Mouse (Mus musculus) kidney, embryonic 16.5 days (tissue): ENCODE data around the gene Nlrp1b. TPM values are rescaled to one million over a fixed set of nuclear protein-coding genes. Genes with fewer than 3 reads are reported as not detected.

Experiments used
- ATAC-seq: fragments of 200-750 bp; cut with Nextera tagmentation; 2 replicates; pipeline ENCODE4 v1.8.0; 2017; ENCODE audit warnings: moderate TSS enrichment; ENCODE audit not compliant: low FRiP score, low TSS enrichment
- H3K27ac ChIP-seq: fragments of 300-500 bp; sonication (generic); 2 replicates; pipeline ENCODE4 v1.5.1; 2014; ENCODE audit warnings: low read length
- H3K27me3 ChIP-seq: fragments of 300-500 bp; sonication (generic); 2 replicates; pipeline ENCODE4 v1.6.1; 2014; ENCODE audit warnings: low read length, control low read depth, mixed read lengths; ENCODE audit not compliant: insufficient read depth
- H3K36me3 ChIP-seq: fragments of 300-500 bp; sonication (generic); 2 replicates; pipeline ENCODE4 v1.6.1; 2014; ENCODE audit warnings: low read length, control low read depth, mixed read lengths; ENCODE audit not compliant: insufficient read depth
- H3K4me1 ChIP-seq: fragments of 300-500 bp; sonication (generic); 2 replicates; pipeline ENCODE4 v1.6.1; 2014; ENCODE audit warnings: low read length, control low read depth, mixed read lengths; ENCODE audit not compliant: insufficient read depth
- H3K4me2 ChIP-seq: fragments of 300-500 bp; sonication (generic); replicated peaks from 2 replicates; pipeline ENCODE4 v1.6.1; 2014; ENCODE audit warnings: low read depth, low read length
- H3K4me3 ChIP-seq: fragments of 300-500 bp; sonication (generic); 2 replicates; pipeline ENCODE4 v1.5.1; 2014; ENCODE audit warnings: mild to moderate bottlenecking, low read length
- H3K9ac ChIP-seq: fragments of 300-500 bp; sonication (generic); replicated peaks from 2 replicates; pipeline ENCODE4 v1.6.1; 2014; ENCODE audit warnings: low read length
- H3K9me3 ChIP-seq: fragments of 300-500 bp; sonication (generic); 2 replicates; pipeline ENCODE4 v1.6.1; 2016; ENCODE audit warnings: low read length, control low read depth
- WGBS: fragments of 180-500 bp; shearing (Covaris S2); extraction: QIAGEN DNeasy Blood & Tissue Kit; methylation state at CpG from one replicate; pipeline ENCODE4 v1.1.7; 2014; 5-methylcytosine and 5-hydroxymethylcytosine counted together
- polyA plus RNA-seq: library from polyadenylated mRNA; unstranded; fragments of >200 nt; fragmentation: Nextera tagmentation; extraction: Ambion mirVana; gene quantifications from 2 replicates; pipeline ENCODE4 v1.2.1, GENCODE M21; 2015

The Nlrp1b gene
- polyA plus RNA-seq = not detected in 2 replicates

DNA sequence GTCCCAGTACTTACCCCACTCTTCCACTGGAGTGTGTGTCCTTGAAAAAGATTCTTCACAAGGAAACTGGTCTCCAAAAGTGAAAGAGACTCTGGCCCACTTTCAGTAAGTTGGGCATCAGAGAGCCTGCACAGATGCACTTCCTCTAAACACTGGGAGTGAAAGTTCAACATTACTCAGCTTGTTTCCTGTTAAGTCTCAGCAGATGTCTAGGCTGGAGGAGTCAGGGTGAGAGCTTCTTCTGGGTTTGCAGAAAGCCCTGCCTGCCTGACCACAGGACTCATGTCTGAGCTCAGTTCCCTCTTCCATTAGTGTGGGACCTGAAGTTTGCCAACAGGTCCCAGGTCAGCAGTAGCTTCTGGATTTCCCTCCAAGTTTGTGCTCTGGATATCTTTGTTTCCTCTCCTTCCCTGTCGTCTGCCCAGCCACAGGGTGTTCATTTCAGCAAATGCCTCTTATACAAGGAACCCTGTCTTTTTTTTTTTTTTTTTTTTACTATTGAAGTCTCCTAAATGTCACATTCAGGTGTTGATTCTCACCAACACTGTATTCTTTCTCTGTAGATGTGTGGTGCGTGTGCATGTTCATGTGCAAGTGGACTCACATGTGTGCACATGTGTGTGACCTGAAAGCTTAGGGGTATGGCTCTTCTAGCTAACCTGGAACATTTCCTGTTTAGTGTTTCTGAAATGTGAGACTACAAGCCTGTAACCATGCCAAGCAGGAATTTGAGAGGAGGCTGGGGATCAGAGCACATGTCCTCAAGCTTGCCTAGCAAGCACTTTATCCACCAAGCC lies at the start of gene Nlrp1b:
Gene Nlrp1b (minus strand): TSS at position 50 of the 797 bp plus-strand sequence.
- ATAC-seq = no peak
- WGBS = 77% methylated on average over 2 of the region's 2 CpGs
- H3K4me2 ChIP-seq = no peak within 1 kb of the TSS

GRCm38 (mm10) chr11:71261036-71261435 lies 30.5 kb upstream of the Nlrp1b start:
- no peaks in the 10 kb centered on the region for H3K9me3 ChIP-seq
- 81% methylated on average over 3 of the region's 3 CpGs for WGBS
- no peak overlapping the region for H3K27ac ChIP-seq
- no peak overlapping the region for H3K9ac ChIP-seq
- no peak overlapping the region for H3K4me3 ChIP-seq
- no peak for ATAC-seq
- no peaks in the 10 kb centered on the region for H3K27me3 ChIP-seq
- no peak overlapping the region for H3K4me2 ChIP-seq
- H3K4me1 ChIP-seq = no peaks in the 10 kb centered on the region
- no peaks in the 10 kb centered on the region for H3K36me3 ChIP-seq

More for the DNA sequence above, at the start of gene Nlrp1b:
- no peak within 1 kb of the TSS for H3K9ac ChIP-seq
- H3K9me3 ChIP-seq = no peaks in the 10 kb centered on the region
- no peaks in the 10 kb centered on the region for H3K27me3 ChIP-seq
- no peak within 1 kb of the TSS for H3K27ac ChIP-seq
- no peaks in the 10 kb centered on the region for H3K36me3 ChIP-seq
- no peaks in the 10 kb centered on the region for H3K4me1 ChIP-seq
- H3K4me3 ChIP-seq = no peak within 1 kb of the TSS

DNA sequence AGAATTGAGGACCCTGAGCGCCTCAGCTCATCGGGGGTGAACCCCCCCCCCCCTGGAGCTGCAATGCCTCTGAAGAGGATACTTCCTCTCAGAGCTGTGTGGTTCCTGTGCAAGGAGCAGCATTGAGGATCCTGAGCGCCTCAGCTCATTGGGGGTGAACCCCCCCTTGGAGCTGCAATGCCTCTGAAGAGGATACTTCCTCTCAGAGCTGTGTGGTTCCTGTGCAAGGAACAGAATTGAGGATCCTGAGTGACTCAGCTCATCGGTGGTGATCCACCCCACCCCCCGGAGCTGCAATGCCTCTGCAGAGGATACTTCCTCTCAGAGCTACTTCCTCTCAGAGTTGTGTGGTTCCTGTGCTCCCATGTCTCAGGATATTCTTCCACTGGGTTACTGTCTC lies 20.8 kb upstream of the Nlrp1b start:
- no peak overlapping the region for H3K4me3 ChIP-seq
- no peak overlapping the region for H3K9ac ChIP-seq
- H3K4me1 ChIP-seq = no peaks in the 10 kb centered on the region
- H3K4me2 ChIP-seq = no peak overlapping the region
- H3K9me3 ChIP-seq = no peaks in the 10 kb centered on the region
- H3K36me3 ChIP-seq = no peaks in the 10 kb centered on the region
- no peaks in the 10 kb centered on the region for H3K27me3 ChIP-seq
- H3K27ac ChIP-seq = no peak overlapping the region
- 82% methylated on average over 5 of the region's 5 CpGs for WGBS
- ATAC-seq = no peak

DNA sequence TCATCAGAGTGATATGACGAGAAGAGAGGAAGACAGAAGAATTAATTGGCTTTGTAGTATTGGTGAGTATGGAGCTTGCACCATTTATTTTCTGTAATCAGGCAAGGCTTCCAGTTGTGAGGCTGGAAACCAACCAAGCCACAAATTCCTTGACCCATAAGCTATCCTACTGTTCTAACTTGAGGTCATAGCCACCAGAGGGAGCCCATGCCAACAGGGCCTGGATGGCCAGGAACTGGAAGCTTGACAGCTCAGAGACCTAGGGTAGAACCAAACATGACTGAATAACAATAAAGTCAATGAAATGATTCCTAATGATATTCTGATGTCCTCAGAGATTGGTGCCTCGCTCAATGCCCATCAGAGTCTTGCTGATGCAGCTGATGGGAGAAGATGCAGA lies 5.9 kb downstream of the Nlrp1b start:
- no peaks in the 10 kb centered on the region for H3K4me1 ChIP-seq
- no peaks in the 10 kb centered on the region for H3K9me3 ChIP-seq
- no peak overlapping the region for H3K9ac ChIP-seq
- H3K27me3 ChIP-seq = no peaks in the 10 kb centered on the region
- H3K27ac ChIP-seq = no peak overlapping the region
- H3K4me3 ChIP-seq = no peak overlapping the region
- H3K36me3 ChIP-seq = no peaks in the 10 kb centered on the region
- WGBS = 64% methylated on average over 2 of the region's 2 CpGs
- no peak for ATAC-seq
- no peak overlapping the region for H3K4me2 ChIP-seq

- Histone ChIP-seq H3K27me3 (no peaks in the 10 kb centered on the region), H3K4me3 (no peak overlapping the region), H3K27ac (no peak overlapping the region), H3K36me3 (no peaks in the 10 kb centered on the region), H3K4me1 (no peaks in the 10 kb centered on the region), H3K4me2 (no peak overlapping the region), H3K9me3 (no peaks in the 10 kb centered on the region), H3K9ac (no peak overlapping the region)
- WGBS = 73% methylated on average over 4 of the region's 4 CpGs
- ATAC-seq = no peak
Observed at GRCm38 (mm10) chr11:71202703-71203102, 27.8 kb downstream of the Nlrp1b start.

DNA sequence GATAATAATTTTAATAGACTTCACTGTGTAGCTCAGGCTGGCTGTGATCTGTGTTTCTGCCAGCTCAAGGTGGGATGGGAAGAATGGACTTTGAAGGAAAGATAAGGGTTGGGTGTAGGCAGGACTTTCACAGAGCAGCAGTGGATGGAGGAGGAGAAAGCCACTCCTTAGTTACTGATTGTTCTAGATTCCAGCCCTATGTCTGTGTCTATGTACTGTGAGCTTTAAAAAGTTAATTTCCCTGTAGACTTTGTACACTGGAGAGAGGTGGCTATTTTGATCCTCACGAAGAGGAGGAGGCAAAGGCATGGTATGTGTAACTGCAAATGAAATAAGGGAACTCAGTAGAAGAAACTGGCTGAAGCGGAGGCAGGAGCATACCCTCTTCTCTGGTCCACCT lies 31.2 kb downstream of the Nlrp1b start:
- Histone ChIP-seq H3K4me3 (no peak overlapping the region), H3K27ac (no peak overlapping the region), H3K36me3 (no peaks in the 10 kb centered on the region), H3K4me2 (no peak overlapping the region), H3K9ac (no peak overlapping the region), H3K4me1 (no peaks in the 10 kb centered on the region), H3K27me3 (no peaks in the 10 kb centered on the region), H3K9me3 (no peaks in the 10 kb centered on the region)
- WGBS = 85% methylated on average over 2 of the region's 2 CpGs
- ATAC-seq = no peak

DNA sequence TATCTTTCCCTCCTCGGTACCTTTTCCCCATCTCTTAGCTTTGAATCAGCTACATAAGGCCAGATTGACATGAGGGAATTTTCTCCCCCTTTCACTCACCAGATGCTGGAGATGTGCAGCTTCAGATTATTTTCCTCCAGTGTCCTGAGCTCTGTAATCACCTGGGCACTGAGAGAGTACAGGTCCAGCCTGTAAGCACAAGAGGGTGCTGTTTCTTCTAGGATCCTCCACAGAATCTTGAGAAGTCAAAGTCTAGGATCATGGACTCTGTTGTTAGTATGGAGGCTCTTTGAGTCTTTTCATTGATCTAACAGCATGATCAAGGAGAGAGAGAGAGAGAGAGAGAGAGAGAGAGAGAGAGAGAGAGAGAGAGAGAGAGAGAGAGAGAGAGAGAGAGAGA lies 60.9 kb downstream of the Nlrp1b start:
- no peak for ATAC-seq
- no peak overlapping the region for H3K9ac ChIP-seq
- H3K27ac ChIP-seq = no peak overlapping the region
- 80% methylated on average over 1 of the region's 1 CpGs for WGBS
- H3K9me3 ChIP-seq = no peaks in the 10 kb centered on the region
- H3K27me3 ChIP-seq = no peaks in the 10 kb centered on the region
- no peaks in the 10 kb centered on the region for H3K4me1 ChIP-seq
- no peak overlapping the region for H3K4me2 ChIP-seq
- H3K36me3 ChIP-seq = no peaks in the 10 kb centered on the region
- no peak overlapping the region for H3K4me3 ChIP-seq

DNA sequence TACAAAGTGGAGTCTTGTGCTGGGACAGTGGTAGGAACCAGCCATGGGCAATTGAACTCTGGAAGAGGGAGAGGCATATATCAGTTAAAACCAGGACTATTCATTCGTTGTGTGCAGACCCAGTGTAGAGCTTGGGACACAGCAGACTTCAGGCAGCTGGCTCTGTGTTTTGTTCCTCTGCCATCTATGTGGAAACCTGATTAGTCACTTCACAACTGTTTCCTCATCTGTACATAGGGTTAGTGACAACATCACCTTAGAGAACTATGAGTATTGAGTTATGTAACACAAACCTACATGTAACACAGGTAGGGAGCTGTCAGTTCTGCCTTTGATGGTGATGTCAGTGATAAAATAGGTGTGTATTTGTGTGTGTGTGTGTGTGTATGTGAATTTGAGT lies 66.4 kb downstream of the Nlrp1b start:
- no peak for ATAC-seq
- H3K9me3 ChIP-seq = no peaks in the 10 kb centered on the region

DNA sequence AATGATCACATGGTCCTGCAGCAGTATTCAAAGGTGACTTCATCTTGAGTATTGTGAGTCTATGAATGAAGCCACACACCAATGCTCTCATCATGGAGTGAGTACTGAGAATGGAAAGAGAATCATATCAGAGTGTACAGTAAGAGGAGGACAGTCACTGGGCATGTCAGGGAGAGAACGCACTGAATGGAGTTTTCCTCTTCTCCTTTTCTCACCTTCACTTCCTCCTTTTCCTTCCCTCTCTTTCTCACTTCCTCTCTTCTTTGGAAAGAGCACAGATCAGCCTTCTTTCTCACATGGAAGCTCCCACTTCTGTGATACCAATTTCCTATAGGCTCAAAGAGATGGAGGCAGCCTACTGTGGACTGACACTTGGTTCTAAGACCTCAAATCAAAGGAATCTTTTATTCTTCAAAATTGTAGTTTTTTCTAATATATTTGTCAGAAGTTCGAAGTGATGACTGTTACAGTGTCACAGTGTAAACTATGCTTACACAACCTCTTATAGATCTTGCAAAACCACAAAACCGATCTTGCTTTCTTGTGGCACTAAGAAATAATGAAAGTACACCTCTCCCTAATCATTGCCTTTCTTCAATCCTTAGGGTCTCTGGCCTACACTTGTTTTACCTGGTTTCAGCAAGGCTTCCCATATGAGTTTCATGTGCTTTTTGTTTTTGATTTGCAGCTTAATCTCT lies 70.9 kb downstream of the Nlrp1b start:
- no peak overlapping the region for H3K27ac ChIP-seq
- 90% methylated on average over 3 of the region's 3 CpGs for WGBS
- no peaks in the 10 kb centered on the region for H3K27me3 ChIP-seq
- H3K4me2 ChIP-seq = no peak overlapping the region
- H3K9ac ChIP-seq = no peak overlapping the region
- H3K4me3 ChIP-seq = no peak overlapping the region
- no peak for ATAC-seq
- no peaks in the 10 kb centered on the region for H3K9me3 ChIP-seq
- no peaks in the 10 kb centered on the region for H3K36me3 ChIP-seq
- H3K4me1 ChIP-seq = no peaks in the 10 kb centered on the region

More for the DNA sequence above, 66.4 kb downstream of the Nlrp1b start:
- no peak overlapping the region for H3K4me3 ChIP-seq
- no peaks in the 10 kb centered on the region for H3K27me3 ChIP-seq
- no peaks in the 10 kb centered on the region for H3K4me1 ChIP-seq
- H3K36me3 ChIP-seq = no peaks in the 10 kb centered on the region
- H3K9ac ChIP-seq = no peak overlapping the region
- 56% methylated on average over 1 of the region's 1 CpGs for WGBS
- no peak overlapping the region for H3K27ac ChIP-seq
- no peak overlapping the region for H3K4me2 ChIP-seq

DNA sequence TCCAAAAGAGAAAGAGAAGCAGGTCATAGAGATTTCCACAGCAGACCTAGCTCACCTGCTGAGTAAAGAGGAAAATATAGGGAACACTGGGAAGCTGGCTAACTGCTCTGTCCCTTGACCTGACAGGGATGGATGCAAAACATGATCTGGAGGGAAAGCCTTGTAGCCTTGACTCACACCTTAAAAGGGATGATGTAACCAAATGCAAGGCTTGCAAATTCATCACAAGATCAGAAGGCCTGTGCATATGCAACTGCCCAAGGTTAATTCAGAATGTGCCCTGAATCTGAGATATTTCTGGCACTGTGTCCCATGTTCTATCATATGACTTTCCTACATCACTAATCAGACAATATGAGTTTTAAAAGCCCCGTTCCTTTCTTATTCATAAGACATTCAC lies 75.3 kb downstream of the Nlrp1b start:
- no peak for ATAC-seq
- H3K27me3 ChIP-seq = no peaks in the 10 kb centered on the region
- H3K4me2 ChIP-seq = no peak overlapping the region
- H3K4me3 ChIP-seq = no peak overlapping the region
- WGBS = 80% methylated on average over 1 of the region's 1 CpGs
- H3K27ac ChIP-seq = no peak overlapping the region
- no peaks in the 10 kb centered on the region for H3K4me1 ChIP-seq
- H3K9ac ChIP-seq = no peak overlapping the region
- no peaks in the 10 kb centered on the region for H3K36me3 ChIP-seq
- no peaks in the 10 kb centered on the region for H3K9me3 ChIP-seq
